Mouse (Mus musculus): ENCODE measurements around the gene Crabp1.

Gene Crabp1

GRCm38 (mm10) chr9:54764561-54765217, at the start of gene Crabp1:
TSS of gene Crabp1 (plus strand) at chr9:54764748.
- in situ Hi-C loops (cut with MboI, MseI), result loop anchor here (10.0 kb wide), 1 partner anchor 670 kb away; no protein-coding TSS in a partner anchor

- in situ Hi-C loops (cut with MboI, MseI), result no loop called here
These were observed 48.8 kb upstream of the Crabp1 start for GRCm38 (mm10) chr9:54715776-54716175.

- in situ Hi-C loops (cut with MboI, MseI), result no loop called here
These were observed 47.0 kb upstream of the Crabp1 start for GRCm38 (mm10) chr9:54717527-54717926.

- in situ Hi-C loops (cut with MboI, MseI), result no loop called here
These were observed 42.4 kb upstream of the Crabp1 start for GRCm38 (mm10) chr9:54722156-54722555.

- in situ Hi-C loops (cut with MboI, MseI), result no loop called here
These were observed 42.0 kb upstream of the Crabp1 start for GRCm38 (mm10) chr9:54722596-54722995.

GRCm38 (mm10) chr9:54726315-54726714, 38.2 kb upstream of the Crabp1 start:
- in situ Hi-C loops (cut with MboI, MseI), result no loop called here

GRCm38 (mm10) chr9:54732122-54732521, 32.4 kb upstream of the Crabp1 start:
- in situ Hi-C loops (cut with MboI, MseI), result loop anchor here (10.0 kb wide), 1 partner anchor 383 kb away; no protein-coding TSS in a partner anchor

- in situ Hi-C loops (cut with MboI, MseI), result loop anchor here (10.0 kb wide), 1 partner anchor 381 kb away; no protein-coding TSS in a partner anchor
These were observed 30.5 kb upstream of the Crabp1 start, which contains the start of gene Wdr61 for GRCm38 (mm10) chr9:54733921-54734638. TSS of gene Wdr61 (minus strand) at chr9:54734519.

GRCm38 (mm10) chr9:54734639-54735252, 29.8 kb upstream of the Crabp1 start:
- in situ Hi-C loops (cut with MboI, MseI), result loop anchor here (5.0 to 10.0 kb wide), 2 partner anchors 88 to 380 kb away; no protein-coding TSS in a partner anchor

GRCm38 (mm10) chr9:54736284-54736701, 28.3 kb upstream of the Crabp1 start:
- in situ Hi-C loops (cut with MboI, MseI), result loop anchor here (5.0 to 10.0 kb wide), 2 partner anchors 86 to 379 kb away; no protein-coding TSS in a partner anchor

- in situ Hi-C loops (cut with MboI, MseI), result loop anchor here (5.0 to 10.0 kb wide), 2 partner anchors 84 to 376 kb away; no protein-coding TSS in a partner anchor
These were observed 26.2 kb upstream of the Crabp1 start for GRCm38 (mm10) chr9:54738376-54738775.

- in situ Hi-C loops (cut with MboI, MseI), result no loop called here
These were observed 20.7 kb upstream of the Crabp1 start for GRCm38 (mm10) chr9:54743891-54744290.

GRCm38 (mm10) chr9:54745740-54746370, 18.7 kb upstream of the Crabp1 start:
- in situ Hi-C loops (cut with MboI, MseI), result loop anchor here (5.0 kb wide), 1 partner anchor 101 kb away; no protein-coding TSS in a partner anchor

GRCm38 (mm10) chr9:54750215-54750981, 14.2 kb upstream of the Crabp1 start:
- in situ Hi-C loops (cut with MboI, MseI), result no loop called here

GRCm38 (mm10) chr9:54751684-54752083, 12.9 kb upstream of the Crabp1 start:
- in situ Hi-C loops (cut with MboI, MseI), result no loop called here

GRCm38 (mm10) chr9:54752201-54752943, 12.2 kb upstream of the Crabp1 start:
- in situ Hi-C loops (cut with MboI, MseI), result no loop called here

- in situ Hi-C loops (cut with MboI, MseI), result no loop called here
These were observed 11.6 kb upstream of the Crabp1 start for GRCm38 (mm10) chr9:54752944-54753295.

- in situ Hi-C loops (cut with MboI, MseI), result no loop called here
These were observed 5.0 kb upstream of the Crabp1 start for GRCm38 (mm10) chr9:54759592-54759991.

- in situ Hi-C loops (cut with MboI, MseI), result loop anchor here (10.0 kb wide), 1 partner anchor 669 kb away; no protein-coding TSS in a partner anchor
These were observed 457 bp upstream of the Crabp1 start for GRCm38 (mm10) chr9:54764091-54764490.

All from T-helper 2 cell (primary cell).